9 mouse cellular contexts compared by ENCODE assay signal in the genomic region with DNA sequence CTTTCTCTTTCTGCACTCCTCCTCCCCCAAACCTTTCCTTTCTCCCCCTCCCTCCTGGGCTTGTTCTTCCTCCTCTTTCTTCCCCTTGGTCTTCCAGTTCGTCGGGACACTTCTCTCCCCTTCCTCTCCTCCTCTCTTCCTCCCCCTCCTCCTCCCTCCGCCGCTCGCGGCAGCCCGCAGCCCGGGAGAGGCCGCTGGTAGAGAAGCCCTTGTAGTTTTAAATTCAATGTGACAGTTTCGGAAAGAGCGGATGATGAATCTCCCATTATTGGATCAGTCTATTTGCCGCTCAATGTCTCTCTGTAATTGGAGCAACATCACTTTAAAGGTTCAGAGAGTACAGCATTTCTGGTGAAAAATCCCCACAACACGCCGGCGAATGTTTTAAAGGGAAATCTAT. TPM values are rescaled to one million over a fixed set of nuclear protein-coding genes. Genes with fewer than 3 reads are reported as not detected.
A peak's percentile ranks its signal among the peaks of the same experiment; 100 is the strongest.
DNase-seq lines count a peak whose midpoint lies in the region; ATAC-seq lines count a peak whose summit lies in the region.
"Had no signal": no experiment of that assay in that cellular context is flagged by ENCODE, and none has a peak within 500 bp of the region (broad histone marks: within the 10 kb centered on the region; RNA-seq: fewer than 3 reads in every experiment).

A gene (plus strand): TSS at position 281 of the 400 bp plus-strand sequence.

- no peak for ATAC-seq in heart, embryonic 11.5 days (replicated peaks; ENCODE audit: insufficient number of reproducible peaks, low FRiP score, low TSS enrichment)
- peak; percentile 6; the same call in 1 of the 2 replicates for ATAC-seq in hindbrain, embryonic 13.5 days (ENCODE audit: low FRiP score)
- ATAC-seq in midbrain, embryonic 15.5 days (replicated peaks) = no peak

- no peak within 1 kb of the TSS for H3K9ac ChIP-seq in heart, embryonic 11.5 days (ENCODE audit: low read depth, low read length)
- H3K9ac ChIP-seq in hindbrain, embryonic 13.5 days = peak within 1 kb of the TSS; percentile 91
- H3K9ac ChIP-seq in midbrain, embryonic 15.5 days = peak within 1 kb of the TSS; percentile 51

- DNase-seq in heart, postnatal 36 days = no peak
- peak; percentile 73 for DNase-seq in cerebellum, adult 9-10 months
- no peak for DNase-seq in right cerebral cortex, postnatal 14 days
- no peak for DNase-seq in left cerebral cortex, postnatal 36 days (ENCODE audit: low spot score in 2 of 2)
- no peak for DNase-seq in lung, postnatal 10 days
- DNase-seq: kidney, adult 11 months had no signal

- H3K4me1 ChIP-seq in heart, embryonic 11.5 days (ENCODE audit: control insufficient read depth, insufficient read depth, low read length) = no peaks in the 10 kb centered on the region
- peaks cover 69% of the 10 kb centered on the region for H3K4me1 ChIP-seq in hindbrain, embryonic 13.5 days (replicated peaks)
- H3K4me1 ChIP-seq in midbrain, embryonic 15.5 days = peaks cover 31% of the 10 kb centered on the region

- H3K27me3 ChIP-seq in heart, embryonic 11.5 days (ENCODE audit: control insufficient read depth, insufficient read depth, low read length) = peaks cover 93% of the 10 kb centered on the region
- peaks cover 78% of the 10 kb centered on the region for H3K27me3 ChIP-seq in hindbrain, embryonic 13.5 days
- H3K27me3 ChIP-seq in midbrain, embryonic 15.5 days (replicated peaks) = peaks cover 48% of the 10 kb centered on the region

- peak within 1 kb of the TSS; percentile 18 for H3K4me3 ChIP-seq in heart, embryonic 11.5 days (ENCODE audit: low read depth, low read length)
- H3K4me3 ChIP-seq in hindbrain, embryonic 13.5 days = peak within 1 kb of the TSS; percentile 61
- H3K4me3 ChIP-seq in midbrain, embryonic 15.5 days = peak within 1 kb of the TSS; percentile 45

- WGBS in heart, embryonic 11.5 days (ENCODE audit: insufficient replicate concordance) = 2% methylated on average over 15 of the region's 15 CpGs
- 1% methylated on average over 15 of the region's 15 CpGs for WGBS in hindbrain, embryonic 13.5 days
- 0% methylated on average over 15 of the region's 15 CpGs for WGBS in midbrain, embryonic 15.5 days

- no peaks in the 10 kb centered on the region for H3K36me3 ChIP-seq in heart, embryonic 11.5 days (ENCODE audit: control insufficient read depth, insufficient read depth, low read length)
- H3K36me3 ChIP-seq in hindbrain, embryonic 13.5 days = peaks cover 8% of the 10 kb centered on the region; the same call in 1 of the 2 replicates
- no peaks in the 10 kb centered on the region for H3K36me3 ChIP-seq in midbrain, embryonic 15.5 days (replicated peaks)

- H3K27ac ChIP-seq in heart, embryonic 11.5 days (ENCODE audit: low read depth, low read length) = no peak within 1 kb of the TSS
- H3K27ac ChIP-seq in hindbrain, embryonic 13.5 days = peak within 1 kb of the TSS; percentile 96
- peak within 1 kb of the TSS; percentile 84 for H3K27ac ChIP-seq in midbrain, embryonic 15.5 days

- no peaks in the 10 kb centered on the region for H3K9me3 ChIP-seq in heart, embryonic 11.5 days (replicated peaks; ENCODE audit: control insufficient read depth, low read length)
- H3K9me3 ChIP-seq in hindbrain, embryonic 13.5 days = no peaks in the 10 kb centered on the region
- H3K9me3 ChIP-seq in midbrain, embryonic 15.5 days = no peaks in the 10 kb centered on the region

- peak within 1 kb of the TSS; percentile 35 for H3K4me2 ChIP-seq in heart, embryonic 11.5 days
- H3K4me2 ChIP-seq in hindbrain, embryonic 13.5 days = peak within 1 kb of the TSS; percentile 72
- H3K4me2 ChIP-seq in midbrain, embryonic 15.5 days = peak within 1 kb of the TSS; percentile 44

- intact Hi-C loops in heart, postnatal 36 days (cut with DNase I) = no loop called here
- intact Hi-C loops in left cerebral cortex, postnatal 36 days (cut with DNase I) = no loop called here

RNA-seq across cellular contexts. Expression of the gene that starts here (rescaled TPM):
- 0.09 TPM in 1 of 2 replicates, not detected in the other for polyA plus RNA-seq in heart, embryonic 11.5 days (2014; fragmentation: Nextera tagmentation; extraction: Ambion mirVana)
- not detected for total RNA-seq in heart, postnatal 36 days (2021)
- polyA plus RNA-seq in hindbrain, embryonic 13.5 days (2015; fragmentation: Nextera tagmentation; extraction: Ambion mirVana) = 48.8 and 60.7 TPM in 2 replicates
- 43.5 and 48.8 TPM in 2 replicates for polyA plus RNA-seq in midbrain, embryonic 15.5 days (2015; fragmentation: Nextera tagmentation; extraction: Ambion mirVana)
- total RNA-seq in left cerebral cortex, postnatal 36 days (2021) = under 1 TPM in 1 of 2 experiments, not detected in 1; 0.20 TPM

Comparison
In these comparisons a context has a peak if more than half of its experiments do, and no peak if none do; other contexts are left out.
1. RNA of the gene that starts here (polyA plus RNA-seq): 48.8 to 60.7 TPM in hindbrain, embryonic 13.5 days and 43.5 to 48.8 TPM in midbrain, embryonic 15.5 days; 0.09 TPM in heart, embryonic 11.5 days; every median in the first group is over 10 times any median in the second.
2. Peak in every context shown above with its lines, with median percentiles within 50 percentile points of each other: H3K4me2 ChIP-seq and H3K4me3 ChIP-seq.